Mouse (Mus musculus) adrenal gland, adult 2 months (tissue): ENCODE data around the gene Ubr4. TPM values are rescaled to one million over a fixed set of nuclear protein-coding genes. Genes with fewer than 3 reads are reported as not detected.
"Not testable (repeated sequence)": the region's sequence is repeated elsewhere in the genome, so short reads cannot be mapped to it uniquely, and the experiment has no call there.

Experiments used
- DNase-seq: peaks from one replicate; pipeline ENCODE4 v3.0.0; 2021
- polyA plus RNA-seq: library from polyadenylated mRNA; depleted of rRNA; stranded (reverse); fragments of >200 nt; gene quantifications from 2 replicates; pipeline ENCODE4 v1.2.3, GENCODE M21; 2012
- total RNA-seq, 2 experiments: library from RNA; stranded (reverse); gene quantifications; 2 replicates each; pipeline ENCODE4 v1.2.3; 2021

Ubr4 gene
- total and polyA plus RNA-seq, 3 experiments = 123 to 184 (median 180) TPM

DNA sequence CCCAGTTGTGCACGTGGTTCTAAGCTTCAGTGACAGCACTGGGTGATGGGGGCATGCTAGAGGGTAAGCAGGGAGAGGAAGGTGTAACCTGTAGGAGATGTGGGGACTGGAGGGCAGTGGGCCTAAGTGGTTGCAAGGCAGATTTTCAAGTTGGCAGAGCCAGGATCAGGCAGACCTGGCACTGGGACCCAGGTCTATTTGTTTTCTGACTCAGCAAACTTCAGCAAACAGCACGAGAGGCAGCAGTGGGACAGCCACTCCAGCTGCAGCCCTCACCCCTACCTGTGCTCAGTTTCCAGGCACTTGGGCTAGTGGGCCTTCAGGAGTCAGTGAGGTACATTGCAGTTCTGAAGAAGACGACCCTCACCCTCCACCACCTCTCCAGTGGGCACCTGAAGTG lies 4.8 kb downstream of the Ubr4 start:
- no peak for DNase-seq

DNA sequence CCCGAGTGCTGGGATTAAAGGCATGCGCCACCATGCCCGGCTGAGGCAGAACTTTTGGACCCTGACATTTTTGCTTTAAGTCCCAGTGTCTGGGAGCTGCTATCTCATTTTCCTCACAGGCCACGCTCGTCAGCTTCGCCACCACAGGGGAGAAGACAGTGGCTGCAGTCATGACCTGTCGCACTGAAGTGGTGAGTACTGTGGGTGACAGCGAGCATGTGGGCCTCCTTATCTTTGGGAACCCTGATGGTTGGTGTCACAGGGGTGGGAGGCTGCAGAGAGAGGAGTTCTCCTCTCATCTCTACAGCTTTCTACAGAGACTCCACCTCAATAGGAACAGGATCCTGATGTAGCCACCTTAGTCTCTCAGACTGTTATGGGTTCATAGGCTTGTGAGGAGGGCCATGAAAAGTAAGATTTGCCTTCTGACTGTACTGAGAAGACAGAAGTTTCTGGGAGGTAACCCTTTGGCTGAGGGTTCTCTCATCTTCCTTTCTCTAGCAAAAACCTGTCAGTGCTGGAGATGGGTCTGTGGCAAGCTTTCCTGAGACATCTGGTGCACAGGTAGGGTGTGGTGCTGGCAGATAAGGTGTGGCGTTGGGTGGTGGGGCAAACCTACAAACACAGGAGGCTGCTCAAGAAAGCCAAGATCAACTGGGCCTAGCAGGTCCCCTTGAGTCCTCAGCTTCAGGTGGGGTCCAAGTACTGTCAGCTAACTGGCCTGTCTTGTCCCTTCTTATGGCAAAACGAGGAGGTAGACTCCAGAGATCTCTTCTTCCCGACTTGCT lies 8.5 kb downstream of the Ubr4 start:
- no peak for DNase-seq

DNA sequence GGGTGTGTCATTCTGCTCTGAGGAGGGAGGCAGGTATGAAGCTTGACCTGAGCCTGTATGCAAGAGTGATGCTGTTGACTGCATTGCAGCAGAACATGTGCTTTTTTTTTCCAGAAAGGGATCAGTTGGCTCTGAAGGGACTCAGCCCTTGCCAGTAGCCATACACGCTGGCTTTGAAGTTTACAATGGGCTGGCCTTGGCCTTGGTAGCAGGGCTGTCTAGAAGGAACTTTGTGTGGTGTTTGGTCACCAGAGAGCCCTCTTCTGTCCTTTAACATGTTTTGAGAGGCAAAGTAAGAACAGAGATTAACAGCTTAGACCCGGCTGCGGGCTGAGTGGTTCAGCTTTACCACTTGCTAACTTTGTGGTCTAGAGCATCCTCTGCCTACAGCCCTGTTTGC lies 14.9 kb downstream of the Ubr4 start:
- DNase-seq = peak; percentile 40

DNA sequence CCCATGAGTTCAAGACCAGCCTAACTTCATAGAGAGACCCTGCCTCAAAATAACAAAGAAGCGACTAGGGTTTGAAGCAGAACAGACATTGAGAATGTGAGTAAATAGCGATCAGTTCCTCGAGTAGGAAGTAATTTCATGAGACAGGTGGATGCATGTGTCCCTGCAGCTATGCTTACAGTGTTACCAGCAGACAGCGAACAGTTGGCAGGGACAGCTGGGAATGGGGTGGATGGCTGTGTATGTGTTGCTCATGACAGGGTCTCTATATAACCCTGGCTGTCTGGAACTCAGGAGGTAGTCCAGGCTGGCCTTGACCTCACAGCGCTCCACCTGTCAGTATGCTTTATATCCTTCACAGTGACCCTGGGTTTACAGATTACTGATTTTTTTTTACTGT lies 15.6 kb downstream of the Ubr4 start:
- DNase-seq = no peak

DNA sequence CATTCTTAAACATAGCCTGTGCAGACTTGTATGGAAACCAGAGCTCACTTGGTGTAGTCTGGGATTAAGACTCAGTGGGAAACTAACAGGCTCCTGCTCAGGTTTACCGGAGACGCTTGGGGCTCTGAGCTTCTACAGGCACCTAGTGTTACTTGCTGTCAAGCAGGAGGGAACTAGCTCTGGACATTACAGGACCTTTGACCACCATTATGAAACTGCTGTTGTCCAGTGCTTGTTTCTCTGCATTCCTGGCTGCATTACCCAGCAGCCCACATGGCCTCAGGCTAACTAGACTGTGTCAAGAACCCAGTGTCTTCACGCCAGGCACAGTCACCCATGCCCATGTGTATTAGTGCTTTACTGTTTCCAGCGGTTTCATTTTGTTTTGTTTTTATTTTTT lies 20.7 kb downstream of the Ubr4 start:
- no peak for DNase-seq

DNA sequence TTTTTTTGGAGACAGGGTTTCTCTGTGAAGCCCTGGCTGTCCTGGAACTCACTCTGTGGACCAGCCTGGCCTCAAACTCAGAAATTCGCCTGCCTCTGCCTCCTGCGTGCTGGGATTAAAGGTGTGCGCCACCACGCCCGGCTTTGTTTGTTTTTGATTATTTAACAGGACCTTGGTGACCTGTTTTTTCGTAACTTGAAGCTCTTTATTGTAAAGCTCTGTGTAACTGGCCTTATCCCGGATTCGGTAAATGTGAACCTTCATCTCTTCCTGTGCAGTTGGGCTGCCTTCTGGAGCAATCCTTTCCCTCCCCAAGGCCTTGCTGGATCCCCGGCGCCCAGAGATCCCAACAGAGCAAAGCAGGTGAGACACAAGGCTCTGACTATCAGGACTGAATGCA lies 21.1 kb downstream of the Ubr4 start:
- DNase-seq = no peak

DNA sequence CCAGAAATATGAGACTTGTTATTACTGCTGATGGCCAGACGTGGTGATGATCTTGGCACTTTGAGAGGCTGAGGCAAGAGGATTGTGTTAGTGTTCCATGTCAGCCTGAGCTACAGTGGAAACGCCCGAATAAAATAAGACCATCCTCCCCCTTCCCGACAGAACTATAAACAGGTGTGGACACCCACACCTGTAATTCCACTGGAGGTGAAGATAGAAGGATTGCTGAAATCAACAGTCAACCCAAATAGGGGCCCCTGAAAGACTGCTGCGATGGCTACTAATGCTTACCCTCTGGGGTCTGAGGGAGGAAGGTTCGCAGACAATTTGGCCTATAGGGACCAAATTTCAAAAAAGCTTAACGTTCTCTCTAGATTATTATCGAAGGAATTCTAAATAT lies 27.3 kb downstream of the Ubr4 start:
- DNase-seq = no peak

DNA sequence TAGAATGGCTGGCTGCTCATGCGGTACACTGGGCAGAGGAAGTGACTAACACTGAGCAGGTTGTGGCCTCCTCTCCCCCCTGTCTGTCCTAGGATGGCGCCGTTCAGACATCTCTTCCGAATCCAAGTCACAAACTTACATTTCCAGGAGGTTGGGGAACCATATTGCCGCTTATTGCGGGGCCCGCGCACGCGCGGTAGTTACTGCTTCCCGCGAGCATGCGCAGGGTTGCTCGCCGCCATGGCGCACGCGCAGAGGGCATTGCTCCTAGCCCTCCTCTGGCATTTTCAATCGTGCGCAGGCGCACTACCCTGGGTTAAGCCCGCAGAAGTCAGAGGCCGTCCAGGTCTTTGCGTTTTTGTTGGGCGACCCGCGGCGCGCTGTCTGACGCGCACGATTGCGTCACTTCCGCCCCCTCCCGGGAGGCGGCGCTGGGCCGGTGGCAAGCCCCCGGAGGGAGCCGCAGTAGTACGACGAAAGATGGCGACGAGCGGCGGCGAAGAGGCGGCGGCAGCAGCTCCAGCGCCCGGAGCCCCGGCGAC lies 27.9 kb downstream of the Ubr4 start:
- peak; percentile 100 for DNase-seq

DNA sequence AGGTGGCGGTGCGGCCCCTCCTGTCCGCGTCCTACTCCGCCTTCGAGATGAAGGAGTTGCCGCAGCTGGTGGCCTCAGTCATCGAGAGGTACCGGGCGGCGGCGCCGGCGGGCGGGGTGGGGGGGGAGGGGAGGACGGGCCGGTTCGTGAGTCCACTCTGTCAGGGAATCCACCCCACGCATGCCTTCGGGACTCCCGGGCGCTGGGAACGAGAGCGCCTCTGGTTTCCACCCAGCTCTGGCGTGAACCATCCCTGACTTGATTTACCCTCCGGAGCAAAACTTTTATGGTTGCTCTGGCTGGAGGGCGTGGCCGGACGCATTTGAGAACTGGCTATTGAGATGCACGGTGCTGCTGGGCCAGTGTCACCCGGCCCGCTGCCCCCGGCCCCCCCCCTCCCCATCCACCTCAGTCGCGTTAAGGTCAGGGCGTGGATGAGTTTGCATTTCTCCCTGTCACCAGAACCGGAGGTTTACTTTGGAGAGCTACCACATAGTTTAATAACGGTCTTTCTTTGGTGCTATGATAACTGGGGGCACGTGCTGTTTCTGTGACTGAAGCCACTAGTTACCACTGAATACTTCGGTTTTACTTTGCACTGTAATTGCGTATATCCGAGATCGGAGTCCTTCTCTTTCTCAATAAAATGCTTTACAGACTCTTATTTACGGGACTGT lies 28.5 kb downstream of the Ubr4 start:
- no peak for DNase-seq

DNA sequence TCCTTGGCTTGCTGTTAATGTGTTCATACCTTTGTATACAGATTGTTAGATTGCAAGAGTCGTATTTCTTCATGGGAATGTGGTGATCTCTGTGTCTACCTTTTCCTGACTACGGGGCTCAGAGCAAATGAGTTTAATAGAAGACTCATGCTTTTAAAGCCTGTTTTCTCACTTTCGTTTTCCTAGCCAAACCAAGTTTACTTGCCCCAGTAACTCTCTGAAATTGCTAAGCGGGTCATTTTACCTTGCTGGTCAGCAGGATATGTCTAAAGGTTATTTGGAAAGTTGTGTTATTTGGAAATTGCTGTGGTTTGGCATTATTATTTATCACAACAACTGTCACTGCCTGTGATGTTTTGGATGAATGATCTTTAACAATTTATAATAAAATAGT lies 29.0 kb downstream of the Ubr4 start:
- DNase-seq = no peak

DNA sequence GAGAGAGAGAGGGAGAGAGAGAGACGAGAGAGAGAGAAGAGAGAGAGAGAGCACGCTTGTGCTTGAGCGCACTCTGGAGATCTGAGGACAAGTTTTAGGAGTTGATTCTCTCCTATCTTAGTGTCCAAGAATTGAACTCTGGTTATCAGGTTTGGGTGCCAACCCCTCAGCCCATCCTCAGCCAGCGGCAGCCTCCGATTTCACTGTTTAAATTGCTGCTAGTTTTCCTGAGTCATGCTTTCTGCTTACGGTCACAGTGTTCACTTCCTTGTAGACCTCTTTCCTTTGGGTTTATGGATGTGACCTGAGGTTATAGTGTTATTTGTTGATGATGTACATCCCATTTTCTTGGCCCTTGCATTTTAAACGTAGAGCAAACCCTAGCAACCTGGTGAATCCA lies 29.8 kb downstream of the Ubr4 start:
- DNase-seq = no peak

DNA sequence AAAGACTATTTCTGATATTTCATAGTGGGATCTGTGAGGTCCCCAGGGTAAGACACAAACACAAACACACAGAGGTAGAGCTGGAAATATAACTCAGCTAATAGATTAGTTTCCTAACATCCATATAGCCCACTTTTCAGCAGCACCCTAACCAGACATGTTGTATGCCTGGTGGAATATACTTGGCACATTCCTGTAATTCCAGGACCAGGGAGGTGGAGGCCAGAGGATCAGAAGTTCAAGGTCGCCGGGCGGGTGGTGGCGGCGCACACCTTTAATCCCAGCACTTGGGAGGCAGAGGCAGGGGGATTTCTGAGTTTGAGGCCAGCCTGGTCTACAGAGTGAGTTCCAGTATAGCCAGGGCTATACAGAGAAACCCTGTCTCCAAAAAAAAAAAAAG lies 33.4 kb downstream of the Ubr4 start:
- not testable (repeated sequence) for DNase-seq

DNA sequence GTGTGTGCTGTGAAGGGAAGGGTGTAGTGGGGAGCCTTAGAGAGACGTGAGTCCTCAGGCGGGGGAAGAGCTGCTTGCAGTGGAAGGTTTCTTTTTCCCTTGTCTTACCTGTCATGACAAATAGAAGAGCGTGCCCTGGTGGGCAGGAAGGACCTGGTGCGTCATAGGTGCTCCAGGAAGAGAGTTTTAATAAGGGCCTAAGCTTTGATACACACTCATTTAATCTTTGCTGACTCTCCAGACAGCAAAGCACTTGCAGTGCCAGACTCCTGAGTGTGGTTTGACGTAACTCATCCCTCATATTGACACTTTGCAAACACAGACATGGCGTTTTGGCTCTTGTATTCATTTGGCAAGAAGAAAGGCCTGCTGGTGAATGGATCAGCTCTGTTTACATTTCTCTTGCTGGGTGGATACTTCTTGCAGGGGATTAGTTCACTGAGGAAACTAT lies 34.5 kb downstream of the Ubr4 start:
- peak; percentile 46 for DNase-seq

DNA sequence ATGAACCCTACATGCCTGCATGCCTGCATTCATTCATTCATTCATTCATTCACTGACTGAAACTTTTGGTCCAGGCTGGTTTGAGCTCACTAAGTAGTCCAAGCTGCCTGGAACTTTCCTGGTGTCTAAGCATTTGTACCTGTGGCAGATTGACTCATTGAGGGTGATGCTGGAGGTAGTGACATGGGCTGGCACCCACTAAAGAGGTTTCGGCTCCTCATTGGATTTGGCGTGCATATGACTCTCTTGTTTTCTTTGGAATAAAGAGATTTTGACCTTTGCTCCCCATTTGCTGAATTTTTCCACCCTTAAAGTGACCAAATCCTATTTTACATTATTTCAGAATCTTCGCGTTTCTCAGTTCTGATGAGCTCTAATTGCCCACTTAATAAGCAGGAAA lies 37.1 kb downstream of the Ubr4 start:
- no peak for DNase-seq

DNA sequence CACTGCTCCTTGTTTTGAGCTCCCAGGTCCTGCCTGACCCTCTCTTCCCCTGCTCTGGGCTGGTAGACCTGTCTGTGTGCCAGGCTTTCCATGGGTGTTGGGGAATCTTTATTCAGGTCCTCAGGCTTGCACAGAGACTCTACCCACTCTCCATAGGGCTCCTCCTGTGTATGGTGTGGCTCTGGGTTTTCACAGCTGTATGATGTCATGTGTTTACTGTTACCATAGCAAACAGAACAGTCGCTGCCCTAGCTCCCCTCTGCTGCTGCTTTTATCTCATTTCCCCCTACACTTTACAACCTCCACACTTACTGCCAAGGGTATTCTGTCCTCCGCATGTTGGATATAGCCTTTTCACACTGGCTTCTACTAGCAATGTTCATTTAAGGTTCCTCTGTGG lies 43.0 kb downstream of the Ubr4 start:
- no peak for DNase-seq

DNA sequence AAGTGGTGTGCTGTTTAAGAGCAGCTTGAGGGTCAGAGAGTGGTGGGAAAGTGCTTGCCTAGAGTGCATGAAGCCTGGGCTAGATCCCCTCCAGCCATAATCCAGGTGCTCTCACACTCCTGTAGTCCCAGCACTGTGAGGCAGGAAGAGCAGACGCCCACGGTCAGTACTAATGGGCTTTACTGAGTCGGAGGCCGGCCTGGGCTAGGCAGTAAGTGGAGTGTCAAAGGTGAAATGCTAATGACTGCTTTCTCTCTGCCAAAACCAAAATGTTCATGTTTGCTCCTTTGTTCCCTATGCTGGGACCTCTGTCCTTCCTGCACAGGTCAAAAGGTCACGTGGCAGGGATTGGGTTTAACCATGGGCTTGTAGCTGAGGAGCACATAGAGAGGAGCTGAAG lies 48.1 kb downstream of the Ubr4 start:
- no peak for DNase-seq

DNA sequence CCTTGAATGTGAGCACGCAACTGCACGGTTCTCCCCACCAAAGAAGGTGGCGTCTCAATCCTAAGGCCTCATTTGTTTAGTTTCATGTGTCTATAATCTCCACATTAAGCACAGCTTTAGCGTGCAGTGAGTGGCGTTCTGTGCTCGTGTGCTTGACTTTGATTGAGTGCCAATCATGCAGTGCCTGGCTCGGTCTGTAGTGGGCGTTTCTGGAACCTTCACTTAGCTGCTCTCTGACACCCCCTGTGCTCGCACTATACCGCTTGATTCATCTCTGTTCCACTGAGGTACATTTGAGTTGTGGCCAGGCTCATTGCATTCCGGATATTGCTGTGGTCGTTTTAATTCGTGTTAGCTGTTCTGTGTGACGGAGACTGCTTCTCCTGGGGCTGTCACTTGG lies 50.8 kb downstream of the Ubr4 start:
- DNase-seq = no peak

DNA sequence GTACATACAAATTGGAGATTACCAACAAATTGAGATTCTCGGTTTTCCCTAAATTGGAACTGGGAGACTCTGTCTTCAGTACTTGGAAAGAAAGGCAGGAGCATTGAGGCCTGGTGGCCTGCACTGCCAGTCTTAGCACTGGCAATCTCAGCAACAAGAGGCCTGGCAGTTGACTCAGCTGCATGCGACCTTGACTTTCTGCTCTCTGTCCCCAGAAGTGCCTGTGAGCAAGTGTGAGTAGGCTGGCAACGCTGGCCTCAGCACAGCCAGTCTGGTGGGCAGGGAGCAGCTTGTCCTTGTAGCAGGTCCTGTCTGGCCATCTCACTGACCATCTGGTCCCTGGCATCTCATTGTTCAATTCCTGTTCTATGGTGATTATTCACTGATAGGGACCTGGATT lies 58.9 kb downstream of the Ubr4 start:
- DNase-seq = peak; percentile 91

DNA sequence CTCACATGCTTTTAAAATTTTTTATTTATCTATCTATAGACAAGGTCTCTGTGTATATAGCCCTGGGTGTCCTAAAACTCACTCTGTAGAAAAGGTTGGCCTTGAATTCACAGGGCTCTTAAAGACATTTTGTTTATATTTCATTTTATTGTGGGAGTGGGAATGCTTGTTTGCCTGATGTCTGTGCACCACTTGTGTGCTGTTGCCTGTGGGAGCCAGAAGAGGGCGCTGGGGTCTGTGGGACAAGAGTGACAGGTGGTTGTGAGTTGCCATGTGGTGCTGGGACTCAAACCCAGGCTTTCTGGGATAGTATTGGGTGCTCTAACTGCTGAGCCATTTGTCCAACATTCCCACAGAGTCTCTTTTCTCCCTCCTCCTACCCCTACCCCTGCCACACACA lies 65.5 kb downstream of the Ubr4 start:
- DNase-seq = no peak

DNA sequence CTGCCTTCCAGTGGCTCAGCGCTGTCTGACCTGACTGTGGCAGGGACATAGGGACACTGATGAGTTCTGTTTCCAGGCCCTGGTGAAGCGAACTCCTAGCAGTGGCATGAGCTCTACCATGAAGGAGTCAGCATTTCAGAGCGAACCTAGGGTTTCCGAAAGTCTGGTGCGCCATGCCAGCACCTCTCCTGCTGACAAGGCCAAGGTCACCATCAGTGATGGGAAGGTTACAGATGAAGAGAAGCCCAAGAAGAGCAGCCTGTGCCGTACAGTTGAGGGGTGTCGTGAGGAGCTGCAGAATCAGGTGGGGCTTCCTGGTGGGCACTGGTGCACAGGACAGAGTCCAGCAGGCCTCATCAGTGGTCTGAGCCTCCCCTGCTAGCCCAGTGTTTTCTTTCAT lies 69.2 kb downstream of the Ubr4 start:
- DNase-seq = peak; percentile 38

DNA sequence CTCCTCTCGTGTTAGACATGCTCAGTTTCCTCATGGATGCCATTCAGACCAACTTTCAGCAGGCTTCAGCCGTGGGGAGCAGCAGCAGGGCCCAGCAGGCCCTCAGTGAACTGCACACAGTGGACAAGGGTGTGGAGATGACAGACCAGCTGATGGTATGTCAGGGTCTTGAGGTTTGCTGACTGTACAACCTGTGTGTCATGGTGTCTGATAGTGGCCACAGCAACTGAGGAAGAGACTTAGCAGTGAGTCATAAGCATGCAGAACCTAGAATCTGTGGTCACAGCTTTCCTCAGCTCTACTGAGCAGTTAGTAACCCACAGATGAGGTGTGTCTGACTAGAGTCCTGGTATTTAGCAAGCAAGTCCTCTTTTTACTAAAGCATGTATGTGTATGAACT lies 70.0 kb downstream of the Ubr4 start:
- no peak for DNase-seq

DNA sequence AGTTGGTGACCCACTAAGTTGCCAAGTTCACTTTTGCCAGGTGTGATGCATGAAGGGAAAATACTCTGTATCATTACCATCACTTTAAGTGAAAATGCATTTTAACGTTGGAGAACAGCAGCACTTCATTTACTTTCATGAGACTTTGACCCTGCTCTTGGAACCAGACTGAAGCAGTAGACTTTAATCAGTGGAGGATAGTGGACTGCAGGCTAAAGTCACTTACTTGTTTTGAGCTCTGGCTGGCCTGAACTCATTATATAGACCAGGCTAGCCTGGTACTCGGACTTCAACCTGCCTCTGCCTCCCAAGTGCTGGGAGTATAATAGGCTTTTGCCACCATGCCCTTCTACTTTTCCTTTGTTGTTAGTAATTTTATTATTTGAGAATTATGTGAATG lies 70.9 kb downstream of the Ubr4 start:
- DNase-seq = no peak

DNA sequence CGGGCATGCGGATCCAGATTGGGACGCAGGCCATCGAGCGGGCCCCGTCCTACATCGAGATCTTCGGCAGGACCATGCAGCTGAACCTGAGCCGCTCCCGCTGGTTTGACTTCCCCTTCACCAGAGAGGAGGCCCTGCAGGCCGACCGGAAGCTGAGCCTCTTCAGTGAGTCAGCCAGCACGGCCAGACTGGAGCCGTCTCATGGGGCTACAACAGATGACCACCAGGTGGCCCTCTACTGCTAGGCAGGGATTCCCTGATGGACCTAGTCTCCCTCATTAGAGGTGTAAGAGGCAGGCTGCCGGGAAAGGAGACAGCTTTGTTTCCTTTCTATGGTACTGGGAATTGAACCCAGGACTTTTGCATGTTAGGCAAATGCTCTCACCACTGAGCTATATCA lies 77.8 kb downstream of the Ubr4 start:
- DNase-seq = peak; percentile 88

DNA sequence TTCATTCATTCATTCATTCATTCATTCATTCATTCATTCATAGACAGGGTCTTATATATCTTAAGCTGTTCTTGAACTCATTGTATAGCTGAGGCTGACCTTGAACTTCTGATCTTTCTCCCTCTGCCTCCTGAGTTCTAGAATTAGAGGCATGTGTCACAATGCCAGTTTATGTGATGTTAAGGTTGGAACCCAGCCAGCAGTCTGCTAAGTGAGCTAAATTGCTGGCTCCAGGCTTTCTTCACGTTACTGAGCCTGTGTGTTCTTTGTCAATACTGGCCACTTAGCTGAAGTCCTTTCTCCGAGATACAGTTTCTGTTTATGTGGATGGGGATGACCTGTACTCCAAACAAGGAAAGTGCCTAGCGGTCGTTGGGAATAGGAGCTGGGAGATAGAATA lies 78.5 kb downstream of the Ubr4 start:
- DNase-seq = no peak
